8 mouse cellular contexts compared by ENCODE assay signal in the genomic region with DNA sequence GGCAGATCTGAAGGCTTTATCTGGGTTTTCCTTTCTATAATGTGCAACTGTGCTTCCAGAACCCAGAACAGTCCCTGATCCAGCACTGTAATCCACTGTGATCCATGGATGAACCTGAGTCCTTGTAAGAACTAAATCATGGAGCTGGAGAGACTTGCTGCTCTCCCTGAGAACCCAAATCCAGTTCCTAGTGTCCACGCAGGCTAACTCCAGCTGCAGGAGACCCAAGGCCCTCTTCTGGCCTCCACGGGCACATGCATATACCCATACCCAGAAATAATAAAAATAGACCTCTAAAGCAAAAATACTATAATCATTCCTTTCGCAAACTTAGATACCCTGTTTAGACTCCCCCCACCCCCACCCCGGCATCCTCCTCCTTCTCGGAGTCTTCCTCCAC. TPM values are rescaled to one million over a fixed set of nuclear protein-coding genes. Genes with fewer than 3 reads are reported as not detected.
A peak's percentile ranks its signal among the peaks of the same experiment; 100 is the strongest.
DNase-seq lines count a peak whose midpoint lies in the region; ATAC-seq and TF ChIP-seq lines count a peak whose summit lies in the region.

No protein-coding gene starts in this region.

- no peak overlapping the region for H3K27ac ChIP-seq in liver, embryonic 14.5 days
- H3K27ac ChIP-seq in embryonic facial prominence, embryonic 11.5 days (replicated peaks; ENCODE audit: low read depth, low read length): no peak overlapping the region
- H3K27ac ChIP-seq in hindbrain, embryonic 12.5 days: no peak overlapping the region
- H3K27ac ChIP-seq in midbrain, embryonic 15.5 days: peak overlapping the region; percentile 94; the same call in 1 of the 2 replicates

- H3K9ac ChIP-seq in liver, embryonic 14.5 days (replicated peaks): no peak overlapping the region
- H3K9ac ChIP-seq in embryonic facial prominence, embryonic 11.5 days (replicated peaks; ENCODE audit: low read length): no peak overlapping the region; the same call in 1 of the 2 replicates
- H3K9ac ChIP-seq in hindbrain, embryonic 12.5 days: peak overlapping the region; percentile 60
- peak overlapping the region; percentile 68 for H3K9ac ChIP-seq in midbrain, embryonic 15.5 days

- TF ChIP-seq EP300 in liver, embryonic 14.5 days (IDR thresholded peaks at IDR 0.05; ENCODE audit: low read depth): no peak

- H3K36me3 ChIP-seq in liver, embryonic 14.5 days (replicated peaks; ENCODE audit: control insufficient read depth, insufficient read depth, low read depth): no peaks in the 10 kb centered on the region
- H3K36me3 ChIP-seq in embryonic facial prominence, embryonic 11.5 days (replicated peaks; ENCODE audit: control insufficient read depth, insufficient read depth, low read depth, low read length): no peaks in the 10 kb centered on the region
- peaks cover 19% of the 10 kb centered on the region for H3K36me3 ChIP-seq in hindbrain, embryonic 12.5 days
- peaks cover 5% of the 10 kb centered on the region; the same call in 1 of the 2 replicates for H3K36me3 ChIP-seq in midbrain, embryonic 15.5 days (replicated peaks)

- no peak overlapping the region for H3K4me3 ChIP-seq in liver, embryonic 14.5 days (ENCODE audit: insufficient read depth in 1 of 2, low read depth in 2 of 2, low read length in 2 of 2)
- no peak overlapping the region for H3K4me3 ChIP-seq in embryonic facial prominence, embryonic 11.5 days (ENCODE audit: low read depth, low read length)
- H3K4me3 ChIP-seq in hindbrain, embryonic 12.5 days: peak overlapping the region; percentile 48
- H3K4me3 ChIP-seq in midbrain, embryonic 15.5 days: peak overlapping the region; percentile 62

- H3K27me3 ChIP-seq in liver, embryonic 14.5 days (ENCODE audit: control insufficient read depth, insufficient read depth, low read length): peaks cover 12% of the 10 kb centered on the region
- H3K27me3 ChIP-seq in embryonic facial prominence, embryonic 11.5 days (ENCODE audit: control insufficient read depth, insufficient read depth, low read length): peaks cover 12% of the 10 kb centered on the region
- H3K27me3 ChIP-seq in hindbrain, embryonic 12.5 days: peaks cover 26% of the 10 kb centered on the region
- no peaks in the 10 kb centered on the region for H3K27me3 ChIP-seq in midbrain, embryonic 15.5 days (replicated peaks)

- H3K4me1 ChIP-seq in liver, embryonic 14.5 days (replicated peaks; ENCODE audit: control insufficient read depth in 2 of 2, insufficient read depth in 2 of 2, low read length in 1 of 2): peaks cover 12 to 16% of the 10 kb centered on the region in 2 experiments
- H3K4me1 ChIP-seq in embryonic facial prominence, embryonic 11.5 days (ENCODE audit: control insufficient read depth, insufficient read depth, low read length): peaks cover 5% of the 10 kb centered on the region; the same call in 1 of the 2 replicates
- peaks cover 50% of the 10 kb centered on the region for H3K4me1 ChIP-seq in hindbrain, embryonic 12.5 days
- H3K4me1 ChIP-seq in midbrain, embryonic 15.5 days: peaks cover 51% of the 10 kb centered on the region

- WGBS in liver, embryonic 14.5 days (ENCODE audit: insufficient replicate concordance): 86% methylated on average over 5 of the region's 5 CpGs
- 89% methylated on average over 5 of the region's 5 CpGs for WGBS in embryonic facial prominence, embryonic 11.5 days
- WGBS in hindbrain, embryonic 12.5 days: 81% methylated on average over 5 of the region's 5 CpGs
- 82% methylated on average over 5 of the region's 5 CpGs for WGBS in midbrain, embryonic 15.5 days

- no peak for DNase-seq in liver, embryonic 14.5 days (ENCODE audit: low read depth in 3 of 3, low spot score in 3 of 3)
- no peak for DNase-seq in liver
- DNase-seq in embryonic facial prominence, embryonic 11.5 days (ENCODE audit: low spot score): no peak
- no peak for DNase-seq in left cerebral cortex, postnatal 4 days
- DNase-seq in adrenal gland, postnatal 10 days: no peak
- DNase-seq in right cerebral cortex, postnatal 4 days: no peak

- ATAC-seq in liver, embryonic 14.5 days (ENCODE audit: insufficient read depth): no peak
- no peak for ATAC-seq in embryonic facial prominence, embryonic 11.5 days (replicated peaks; ENCODE audit: insufficient number of reproducible peaks, low FRiP score, low TSS enrichment, low read depth)
- no peak for ATAC-seq in hindbrain, embryonic 12.5 days (ENCODE audit: low FRiP score)
- ATAC-seq in midbrain, embryonic 15.5 days (replicated peaks): no peak

- intact Hi-C loops in left cerebral cortex, postnatal 4 days (cut with DNase I): no loop called here

- 0 out of 2 replicates have a peak, but pooled peaks have one; percentile 7 for TF ChIP-seq CTCF in liver, embryonic 14.5 days (IDR thresholded peaks at IDR 0.05; ENCODE audit: low read depth)

- no peaks in the 10 kb centered on the region for H3K9me3 ChIP-seq in liver, embryonic 14.5 days (ENCODE audit: control insufficient read depth, low read length)
- no peaks in the 10 kb centered on the region for H3K9me3 ChIP-seq in embryonic facial prominence, embryonic 11.5 days (replicated peaks; ENCODE audit: control insufficient read depth, low read length)
- H3K9me3 ChIP-seq in hindbrain, embryonic 12.5 days (replicated peaks): no peaks in the 10 kb centered on the region
- H3K9me3 ChIP-seq in midbrain, embryonic 15.5 days: no peaks in the 10 kb centered on the region

- no peak overlapping the region for H3K4me2 ChIP-seq in liver, embryonic 14.5 days (ENCODE audit: low read depth)
- peak overlapping the region; percentile 35 for H3K4me2 ChIP-seq in embryonic facial prominence, embryonic 11.5 days (ENCODE audit: low read depth, low read length)
- H3K4me2 ChIP-seq in hindbrain, embryonic 12.5 days (replicated peaks): peak overlapping the region; percentile 81
- H3K4me2 ChIP-seq in midbrain, embryonic 15.5 days: peak overlapping the region; percentile 70

RNA-seq across cellular contexts. Expression of gene 4931428F04Rik, which starts 1.4 kb away (rescaled TPM):
- polyA plus RNA-seq in liver, embryonic 14.5 days (2012; rRNA removed): 1.3 and 1.6 TPM in 2 replicates
- polyA plus RNA-seq in liver, embryonic 14.5 days (2014; fragmentation: Nextera tagmentation; extraction: Ambion mirVana): 0.48 and 0.62 TPM in 2 replicates
- 23.6 and 25.2 TPM in 2 replicates for polyA plus RNA-seq in embryonic facial prominence, embryonic 11.5 days (2014; fragmentation: Nextera tagmentation; extraction: Ambion mirVana)
- polyA plus RNA-seq in hindbrain, embryonic 12.5 days (2016; fragmentation: Nextera tagmentation; extraction: Ambion mirVana): 63.2 and 74.0 TPM in 2 replicates
- polyA plus RNA-seq in midbrain, embryonic 15.5 days (2015; fragmentation: Nextera tagmentation; extraction: Ambion mirVana): 165 and 173 TPM in 2 replicates
- total RNA-seq in left cerebral cortex, postnatal 4 days (2021): 100 to 1,000 TPM; 183 TPM
- total RNA-seq in adrenal gland, postnatal 10 days (2021): 1 to 10 TPM; 4.8 to 6.9 TPM

RNA-seq across cellular contexts. Expression of gene Exoc3l, which starts 7.7 kb away (rescaled TPM):
- polyA plus RNA-seq in liver, embryonic 14.5 days (2012; rRNA removed): 6.2 and 6.5 TPM in 2 replicates
- polyA plus RNA-seq in liver, embryonic 14.5 days (2014; fragmentation: Nextera tagmentation; extraction: Ambion mirVana): 4.5 and 4.7 TPM in 2 replicates
- polyA plus RNA-seq in embryonic facial prominence, embryonic 11.5 days (2014; fragmentation: Nextera tagmentation; extraction: Ambion mirVana): 7.2 and 8.2 TPM in 2 replicates
- polyA plus RNA-seq in hindbrain, embryonic 12.5 days (2016; fragmentation: Nextera tagmentation; extraction: Ambion mirVana): 12.7 and 15.7 TPM in 2 replicates
- 11.8 and 12.7 TPM in 2 replicates for polyA plus RNA-seq in midbrain, embryonic 15.5 days (2015; fragmentation: Nextera tagmentation; extraction: Ambion mirVana)
- 1 to 10 TPM; 6.0 to 7.2 TPM for total RNA-seq in left cerebral cortex, postnatal 4 days (2021)
- 10 to 100 TPM; 14.2 to 22.8 TPM for total RNA-seq in adrenal gland, postnatal 10 days (2021)

RNA-seq across cellular contexts. Expression of gene E2f4, which starts 9.2 kb away (rescaled TPM):
- 275 and 297 TPM in 2 replicates for polyA plus RNA-seq in liver, embryonic 14.5 days (2012; rRNA removed)
- 206 and 227 TPM in 2 replicates for polyA plus RNA-seq in liver, embryonic 14.5 days (2014; fragmentation: Nextera tagmentation; extraction: Ambion mirVana)
- polyA plus RNA-seq in embryonic facial prominence, embryonic 11.5 days (2014; fragmentation: Nextera tagmentation; extraction: Ambion mirVana): 103 and 110 TPM in 2 replicates
- polyA plus RNA-seq in hindbrain, embryonic 12.5 days (2016; fragmentation: Nextera tagmentation; extraction: Ambion mirVana): 68.8 and 69.9 TPM in 2 replicates
- polyA plus RNA-seq in midbrain, embryonic 15.5 days (2015; fragmentation: Nextera tagmentation; extraction: Ambion mirVana): 45.3 and 48.9 TPM in 2 replicates
- 10 to 100 TPM; 33.7 to 33.8 TPM for total RNA-seq in left cerebral cortex, postnatal 4 days (2021)
- total RNA-seq in adrenal gland, postnatal 10 days (2021): 10 to 100 TPM; 36.3 to 41.6 TPM

RNA-seq across cellular contexts. Expression of gene Nol3, which starts 12.3 kb away (rescaled TPM):
- 0.02 and 0.03 TPM in 2 replicates for polyA plus RNA-seq in liver, embryonic 14.5 days (2012; rRNA removed)
- polyA plus RNA-seq in liver, embryonic 14.5 days (2014; fragmentation: Nextera tagmentation; extraction: Ambion mirVana): not detected in 2 replicates
- polyA plus RNA-seq in embryonic facial prominence, embryonic 11.5 days (2014; fragmentation: Nextera tagmentation; extraction: Ambion mirVana): 0.84 and 1.2 TPM in 2 replicates
- polyA plus RNA-seq in hindbrain, embryonic 12.5 days (2016; fragmentation: Nextera tagmentation; extraction: Ambion mirVana): 2.7 and 4.0 TPM in 2 replicates
- 4.0 and 4.5 TPM in 2 replicates for polyA plus RNA-seq in midbrain, embryonic 15.5 days (2015; fragmentation: Nextera tagmentation; extraction: Ambion mirVana)
- total RNA-seq in left cerebral cortex, postnatal 4 days (2021): 1 to 10 TPM; 1.1 to 1.5 TPM
- 10 to 100 TPM in 1 of 2 experiments, 1 to 10 TPM in 1; 9.4 to 13.1 TPM for total RNA-seq in adrenal gland, postnatal 10 days (2021)

RNA-seq across cellular contexts. Expression of gene Elmo3, which starts 17.2 kb away (rescaled TPM):
- polyA plus RNA-seq in liver, embryonic 14.5 days (2012; rRNA removed): 3.6 and 4.2 TPM in 2 replicates
- 2.5 and 2.8 TPM in 2 replicates for polyA plus RNA-seq in liver, embryonic 14.5 days (2014; fragmentation: Nextera tagmentation; extraction: Ambion mirVana)
- 2.8 and 3.3 TPM in 2 replicates for polyA plus RNA-seq in embryonic facial prominence, embryonic 11.5 days (2014; fragmentation: Nextera tagmentation; extraction: Ambion mirVana)
- 2.7 and 3.2 TPM in 2 replicates for polyA plus RNA-seq in hindbrain, embryonic 12.5 days (2016; fragmentation: Nextera tagmentation; extraction: Ambion mirVana)
- polyA plus RNA-seq in midbrain, embryonic 15.5 days (2015; fragmentation: Nextera tagmentation; extraction: Ambion mirVana): 1.1 and 1.3 TPM in 2 replicates
- 1 to 10 TPM in 1 of 2 experiments, under 1 TPM in 1; 0.85 to 1.1 TPM for total RNA-seq in left cerebral cortex, postnatal 4 days (2021)
- 1 to 10 TPM; 6.1 to 6.2 TPM for total RNA-seq in adrenal gland, postnatal 10 days (2021)

Comparison
In these comparisons a context has a peak if more than half of its experiments do, and no peak if none do; other contexts are left out.
1. H3K4me3 ChIP-seq: peak in hindbrain, embryonic 12.5 days (single experiment) and midbrain, embryonic 15.5 days (single experiment); none in liver, embryonic 14.5 days (0 of 2) and embryonic facial prominence, embryonic 11.5 days (single experiment).
2. H3K9ac ChIP-seq: peak in hindbrain, embryonic 12.5 days (single experiment) and midbrain, embryonic 15.5 days (single experiment); none in liver, embryonic 14.5 days (single experiment) and embryonic facial prominence, embryonic 11.5 days (single experiment).